Mouse (Mus musculus) cortical plate, adult 2 months (tissue): ENCODE results near the gene Gimap7.

Experiments used
- CTCF ChIP-seq: fragments of 200-500 bp; IDR thresholded peaks from 2 replicates; pipeline ENCODE4 v1.5.1; 2011; ENCODE audit warnings: mild to moderate bottlenecking, control low read depth, low read length; ENCODE audit not compliant: insufficient read depth; ENCODE audit errors: extremely low read depth
- POLR2A ChIP-seq: fragments of 200-500 bp; IDR thresholded peaks from 2 replicates; pipeline ENCODE4 v1.6.1; 2011; ENCODE audit warnings: mild to moderate bottlenecking, low read length, control low read depth; ENCODE audit not compliant: insufficient read depth; ENCODE audit errors: extremely low read depth

- TF ChIP-seq CTCF: no peak
- TF ChIP-seq POLR2A: no peak
Observed at GRCm38 (mm10) chr6:48738961-48739779, 20.7 kb downstream of the Gimap7 start, which contains the start of gene Gimap1.
